Mouse (Mus musculus): ENCODE results near the gene Gng8. TPM values are rescaled to one million over a fixed set of nuclear protein-coding genes. Genes with fewer than 3 reads are reported as not detected.

The Gng8 gene
- polyA plus RNA-seq, 1 experiment from 2014 or later = 0.13 TPM

GRCm38 (mm10) chr7:16916342-16917265 lies 25.0 kb downstream of the Gng8 start:
- H3K4me3 ChIP-seq (replicated peaks) = no peak overlapping the region
- peaks cover 61% of the 10 kb centered on the region for H3K36me3 ChIP-seq (replicated peaks)
- H3K4me2 ChIP-seq = no peak overlapping the region
- H3K9ac ChIP-seq = no peak overlapping the region
- H3K27me3 ChIP-seq = no peaks in the 10 kb centered on the region
- no peaks in the 10 kb centered on the region for H3K9me3 ChIP-seq (replicated peaks)
- no peak for ATAC-seq (ENCODE audit: insufficient read depth)
- H3K27ac ChIP-seq (replicated peaks) = no peak overlapping the region
- 80% methylated on average over 30 of the region's 30 CpGs for WGBS (ENCODE audit: insufficient replicate concordance)
- H3K4me1 ChIP-seq (replicated peaks) = peaks cover 36% of the 10 kb centered on the region

GRCm38 (mm10) chr7:16917447-16917846 lies 25.9 kb downstream of the Gng8 start:
- Histone ChIP-seq H3K27me3 (no peaks in the 10 kb centered on the region), H3K4me1 (replicated peaks) (peaks cover 45% of the 10 kb centered on the region), H3K27ac (replicated peaks) (no peak overlapping the region), H3K9ac (no peak overlapping the region), H3K9me3 (replicated peaks) (no peaks in the 10 kb centered on the region), H3K4me2 (no peak overlapping the region), H3K36me3 (replicated peaks) (peaks cover 65% of the 10 kb centered on the region), H3K4me3 (replicated peaks) (no peak overlapping the region)
- 84% methylated on average over 11 of the region's 11 CpGs for WGBS (ENCODE audit: insufficient replicate concordance)
- ATAC-seq (ENCODE audit: insufficient read depth) = no peak

- peaks cover 65% of the 10 kb centered on the region for H3K36me3 ChIP-seq (replicated peaks)
- ATAC-seq (ENCODE audit: insufficient read depth) = no peak
- H3K9me3 ChIP-seq (replicated peaks) = no peaks in the 10 kb centered on the region
- no peak overlapping the region for H3K4me3 ChIP-seq (replicated peaks)
- H3K27ac ChIP-seq (replicated peaks) = no peak overlapping the region
- H3K4me2 ChIP-seq = no peak overlapping the region
- H3K9ac ChIP-seq = no peak overlapping the region
- H3K4me1 ChIP-seq (replicated peaks) = peaks cover 49% of the 10 kb centered on the region
- no peaks in the 10 kb centered on the region for H3K27me3 ChIP-seq
- 83% methylated on average over 9 of the region's 9 CpGs for WGBS (ENCODE audit: insufficient replicate concordance)
Measured at GRCm38 (mm10) chr7:16918014-16918413, 26.4 kb downstream of the Gng8 start.

GRCm38 (mm10) chr7:16918670-16919069 lies 27.1 kb downstream of the Gng8 start:
- H3K4me2 ChIP-seq = no peak overlapping the region
- no peak overlapping the region for H3K4me3 ChIP-seq (replicated peaks)
- H3K27me3 ChIP-seq = no peaks in the 10 kb centered on the region
- WGBS (ENCODE audit: insufficient replicate concordance) = 79% methylated on average over 3 of the region's 3 CpGs
- ATAC-seq (ENCODE audit: insufficient read depth) = no peak
- H3K9me3 ChIP-seq (replicated peaks) = no peaks in the 10 kb centered on the region
- peaks cover 49% of the 10 kb centered on the region for H3K4me1 ChIP-seq (replicated peaks)
- H3K27ac ChIP-seq (replicated peaks) = no peak overlapping the region
- peaks cover 65% of the 10 kb centered on the region for H3K36me3 ChIP-seq (replicated peaks)
- H3K9ac ChIP-seq = no peak overlapping the region

GRCm38 (mm10) chr7:16919395-16920149 lies 28.0 kb downstream of the Gng8 start:
- Histone ChIP-seq H3K4me1 (replicated peaks) (peaks cover 49% of the 10 kb centered on the region), H3K27ac (replicated peaks) (0 out of 2 replicates have a peak overlapping the region, but pooled peaks have one; percentile 16), H3K9ac (peak overlapping the region; percentile 8; the same call in 1 of the 2 replicates), H3K27me3 (no peaks in the 10 kb centered on the region), H3K4me3 (replicated peaks) (no peak overlapping the region), H3K36me3 (replicated peaks) (peaks cover 62% of the 10 kb centered on the region), H3K4me2 (peak overlapping the region; percentile 18; the same call in 1 of the 2 replicates), H3K9me3 (replicated peaks) (no peaks in the 10 kb centered on the region)
- WGBS (ENCODE audit: insufficient replicate concordance) = 49% methylated on average over 13 of the region's 13 CpGs
- no peak for ATAC-seq (ENCODE audit: insufficient read depth)

GRCm38 (mm10) chr7:16920150-16920579 lies 28.6 kb downstream of the Gng8 start:
- Histone ChIP-seq H3K4me3 (replicated peaks) (no peak overlapping the region), H3K9ac (peak overlapping the region; percentile 8; the same call in 1 of the 2 replicates), H3K9me3 (replicated peaks) (no peaks in the 10 kb centered on the region), H3K27ac (replicated peaks) (0 out of 2 replicates have a peak overlapping the region, but pooled peaks have one; percentile 16), H3K4me1 (replicated peaks) (peaks cover 55% of the 10 kb centered on the region), H3K36me3 (replicated peaks) (peaks cover 56% of the 10 kb centered on the region), H3K4me2 (peak overlapping the region; percentile 18; the same call in 1 of the 2 replicates), H3K27me3 (no peaks in the 10 kb centered on the region)
- WGBS (ENCODE audit: insufficient replicate concordance) = 82% methylated on average over 7 of the region's 7 CpGs
- ATAC-seq (ENCODE audit: insufficient read depth) = no peak

GRCm38 (mm10) chr7:16920818-16921791 lies 29.5 kb downstream of the Gng8 start:
- H3K4me1 ChIP-seq (replicated peaks) = peaks cover 56% of the 10 kb centered on the region

GRCm38 (mm10) chr7:16921881-16922335 lies 30.3 kb downstream of the Gng8 start:
- H3K4me1 ChIP-seq (replicated peaks) = peaks cover 56% of the 10 kb centered on the region
- peak overlapping the region; percentile 97 for H3K9ac ChIP-seq
- H3K27me3 ChIP-seq = no peaks in the 10 kb centered on the region
- no peak for ATAC-seq (ENCODE audit: insufficient read depth)
- peak overlapping the region; percentile 93 for H3K27ac ChIP-seq (replicated peaks)
- peak overlapping the region; percentile 85 for H3K4me2 ChIP-seq
- H3K36me3 ChIP-seq (replicated peaks) = peaks cover 40% of the 10 kb centered on the region
- H3K4me3 ChIP-seq (replicated peaks) = peak overlapping the region; percentile 98
- no peaks in the 10 kb centered on the region for H3K9me3 ChIP-seq (replicated peaks)
- 11% methylated on average over 6 of the region's 6 CpGs for WGBS (ENCODE audit: insufficient replicate concordance)

More at GRCm38 (mm10) chr7:16920818-16921791, 29.5 kb downstream of the Gng8 start:
- ATAC-seq (ENCODE audit: insufficient read depth) = no peak
- H3K27ac ChIP-seq (replicated peaks) = peak overlapping the region; percentile 33
- H3K9me3 ChIP-seq (replicated peaks) = no peaks in the 10 kb centered on the region
- WGBS (ENCODE audit: insufficient replicate concordance) = 69% methylated on average over 21 of the region's 21 CpGs
- peak overlapping the region; percentile 85 for H3K4me2 ChIP-seq
- H3K4me3 ChIP-seq (replicated peaks) = peak overlapping the region; percentile 98
- peak overlapping the region; percentile 97 for H3K9ac ChIP-seq
- H3K27me3 ChIP-seq = no peaks in the 10 kb centered on the region
- H3K36me3 ChIP-seq (replicated peaks) = peaks cover 48% of the 10 kb centered on the region

GRCm38 (mm10) chr7:16922360-16922973 lies 30.9 kb downstream of the Gng8 start:
- Histone ChIP-seq H3K4me1 (replicated peaks) (peaks cover 56% of the 10 kb centered on the region), H3K27ac (replicated peaks) (peak overlapping the region; percentile 93), H3K36me3 (replicated peaks) (peaks cover 34% of the 10 kb centered on the region), H3K4me3 (replicated peaks) (peak overlapping the region; percentile 98), H3K27me3 (no peaks in the 10 kb centered on the region), H3K9me3 (replicated peaks) (no peaks in the 10 kb centered on the region), H3K9ac (peak overlapping the region; percentile 97), H3K4me2 (peak overlapping the region; percentile 85)
- no peak for ATAC-seq (ENCODE audit: insufficient read depth)
- 31% methylated on average over 10 of the region's 10 CpGs for WGBS (ENCODE audit: insufficient replicate concordance)

Data from liver, embryonic 15.5 days (tissue).